Mouse (Mus musculus) kidney, embryonic 14.5 days (tissue): Measurements from ENCODE around the gene Tnfaip6. TPM values are rescaled to one million over a fixed set of nuclear protein-coding genes. Genes with fewer than 3 reads are reported as not detected.
A peak's percentile ranks its signal among the peaks of the same experiment; 100 is the strongest.

ENCODE experiments used
- ATAC-seq: fragments of 200-750 bp; cut with Nextera tagmentation; 2 replicates; pipeline ENCODE4 v1.8.0; 2017; ENCODE audit warnings: moderate number of reproducible peaks, mild to moderate bottlenecking, moderate TSS enrichment, moderate library complexity; ENCODE audit not compliant: low FRiP score, low TSS enrichment
- H3K27ac ChIP-seq: fragments of 300-500 bp; sonication (generic); 2 replicates; pipeline ENCODE4 v1.5.1; 2014; ENCODE audit warnings: low read depth, mild to moderate bottlenecking, low read length, moderate library complexity, mixed read lengths
- H3K27me3 ChIP-seq: fragments of 300-500 bp; sonication (generic); 2 replicates; pipeline ENCODE4 v1.6.1; 2014; ENCODE audit warnings: mild to moderate bottlenecking, low read length; ENCODE audit not compliant: control insufficient read depth, insufficient read depth
- H3K36me3 ChIP-seq: fragments of 300-500 bp; sonication (generic); 2 replicates; pipeline ENCODE4 v1.6.1; 2014; ENCODE audit warnings: low read length, mixed read lengths; ENCODE audit not compliant: control insufficient read depth, insufficient read depth
- H3K4me1 ChIP-seq: fragments of 300-500 bp; sonication (generic); 2 replicates; pipeline ENCODE4 v1.6.1; 2014; ENCODE audit warnings: low read length, mixed read lengths; ENCODE audit not compliant: control insufficient read depth, insufficient read depth
- H3K4me2 ChIP-seq: fragments of 300-500 bp; sonication (generic); replicated peaks from 2 replicates; pipeline ENCODE4 v1.6.1; 2014; ENCODE audit warnings: low read depth, mild to moderate bottlenecking, low read length
- H3K4me3 ChIP-seq: fragments of 300-500 bp; sonication (generic); 2 replicates; pipeline ENCODE4 v1.5.1; 2014; ENCODE audit warnings: mild to moderate bottlenecking, low read length
- H3K9ac ChIP-seq: fragments of 300-500 bp; sonication (generic); 2 replicates; pipeline ENCODE4 v1.6.1; 2014; ENCODE audit warnings: low read depth, mild to moderate bottlenecking, low read length, moderate library complexity
- H3K9me3 ChIP-seq: fragments of 300-500 bp; sonication (generic); 2 replicates; pipeline ENCODE4 v1.6.1; 2016; ENCODE audit warnings: low read length; ENCODE audit not compliant: control insufficient read depth
- WGBS: fragments of 180-500 bp; shearing (Covaris S2); extraction: QIAGEN DNeasy Blood & Tissue Kit; methylation state at CpG from one replicate; pipeline ENCODE4 v1.1.7; 2014; 5-methylcytosine and 5-hydroxymethylcytosine counted together
- polyA plus RNA-seq: library from polyadenylated mRNA; unstranded; fragments of >200 nt; fragmentation: Nextera tagmentation; extraction: Ambion mirVana; gene quantifications from 2 replicates; pipeline ENCODE4 v1.2.1, GENCODE M21; 2014

Tnfaip6 gene
- polyA plus RNA-seq, 1 experiment from 2014 or later = 7.7 TPM

- Histone ChIP-seq H3K4me1 (no peaks in the 10 kb centered on the region), H3K4me2 (no peak overlapping the region), H3K36me3 (no peaks in the 10 kb centered on the region), H3K27me3 (no peaks in the 10 kb centered on the region), H3K9ac (no peak overlapping the region), H3K27ac (no peak overlapping the region), H3K9me3 (no peaks in the 10 kb centered on the region), H3K4me3 (no peak overlapping the region)
- ATAC-seq = no peak
Observed at GRCm38 (mm10) chr2:52057681-52058080, 19.9 kb downstream of the Tnfaip6 start.

- Histone ChIP-seq H3K27me3 (no peaks in the 10 kb centered on the region), H3K9me3 (no peaks in the 10 kb centered on the region), H3K27ac (no peak overlapping the region), H3K4me2 (no peak overlapping the region), H3K4me1 (no peaks in the 10 kb centered on the region), H3K9ac (no peak overlapping the region), H3K36me3 (no peaks in the 10 kb centered on the region), H3K4me3 (no peak overlapping the region)
- 83% methylated on average over 1 of the region's 1 CpGs for WGBS
- no peak for ATAC-seq
Observed at GRCm38 (mm10) chr2:52068641-52069040, 30.8 kb downstream of the Tnfaip6 start.

- no peak overlapping the region for H3K9ac ChIP-seq
- H3K27ac ChIP-seq = no peak overlapping the region
- H3K4me3 ChIP-seq = no peak overlapping the region
- peaks cover 10% of the 10 kb centered on the region for H3K36me3 ChIP-seq
- no peak for ATAC-seq
- no peak overlapping the region for H3K4me2 ChIP-seq
- no peaks in the 10 kb centered on the region for H3K9me3 ChIP-seq
- WGBS = 93% methylated on average over 5 of the region's 5 CpGs
- peaks cover 4% of the 10 kb centered on the region; the same call in 1 of the 2 replicates for H3K4me1 ChIP-seq
- H3K27me3 ChIP-seq = no peaks in the 10 kb centered on the region
Observed at GRCm38 (mm10) chr2:52070816-52071215, 33.0 kb downstream of the Tnfaip6 start.

GRCm38 (mm10) chr2:52071241-52071991, 33.6 kb downstream of the Tnfaip6 start:
- 0 out of 2 replicates have a peak overlapping the region, but pooled peaks have one; percentile 89 for H3K27ac ChIP-seq
- H3K4me1 ChIP-seq = peaks cover 4% of the 10 kb centered on the region; the same call in 1 of the 2 replicates
- H3K9me3 ChIP-seq = no peaks in the 10 kb centered on the region
- H3K4me2 ChIP-seq = peak overlapping the region; percentile 47
- ATAC-seq = no peak
- no peak overlapping the region for H3K4me3 ChIP-seq
- H3K36me3 ChIP-seq = peaks cover 16% of the 10 kb centered on the region
- H3K9ac ChIP-seq = no peak overlapping the region
- WGBS = 51% methylated on average over 13 of the region's 13 CpGs
- H3K27me3 ChIP-seq = no peaks in the 10 kb centered on the region

- Histone ChIP-seq H3K36me3 (peaks cover 23% of the 10 kb centered on the region), H3K9me3 (no peaks in the 10 kb centered on the region), H3K27me3 (no peaks in the 10 kb centered on the region), H3K9ac (peak overlapping the region; percentile 93), H3K4me2 (peak overlapping the region; percentile 47), H3K4me1 (peaks cover 4% of the 10 kb centered on the region; the same call in 1 of the 2 replicates), H3K27ac (peak overlapping the region; percentile 89; the same call in 1 of the 2 replicates), H3K4me3 (peak overlapping the region; percentile 90)
- ATAC-seq = peak; percentile 21
- WGBS = 4% methylated on average over 10 of the region's 10 CpGs
Observed at GRCm38 (mm10) chr2:52072065-52072490, 34.3 kb downstream of the Tnfaip6 start.

GRCm38 (mm10) chr2:52072491-52073140, 34.8 kb downstream of the Tnfaip6 start, which contains the start of gene Rif1:
Rif1 (plus strand) TSS chr2:52072832.
- ATAC-seq = peak; percentile 97
- no peaks in the 10 kb centered on the region for H3K27me3 ChIP-seq
- WGBS = under 1% methylated on average over 65 of the region's 72 CpGs
- H3K4me1 ChIP-seq = peaks cover 4% of the 10 kb centered on the region; the same call in 1 of the 2 replicates
- H3K9me3 ChIP-seq = no peaks in the 10 kb centered on the region
- H3K4me2 ChIP-seq = peak within 1 kb of the TSS; percentile 47
- peak within 1 kb of the TSS; percentile 89 for H3K27ac ChIP-seq
- H3K9ac ChIP-seq = peak within 1 kb of the TSS; percentile 93
- peaks cover 27% of the 10 kb centered on the region for H3K36me3 ChIP-seq
- H3K4me3 ChIP-seq = peak within 1 kb of the TSS; percentile 90

GRCm38 (mm10) chr2:52073141-52073904, 35.5 kb downstream of the Tnfaip6 start:
- WGBS = 2% methylated on average over 55 of the region's 56 CpGs
- Histone ChIP-seq H3K4me1 (peaks cover 4% of the 10 kb centered on the region; the same call in 1 of the 2 replicates), H3K9me3 (no peaks in the 10 kb centered on the region), H3K27me3 (no peaks in the 10 kb centered on the region), H3K4me2 (peak overlapping the region; percentile 47), H3K9ac (peak overlapping the region; percentile 93), H3K27ac (peak overlapping the region; percentile 89), H3K4me3 (peak overlapping the region; percentile 90), H3K36me3 (peaks cover 32% of the 10 kb centered on the region)
- no peak; the same call in 1 of the 2 replicates for ATAC-seq

- H3K36me3 ChIP-seq = peaks cover 75% of the 10 kb centered on the region
- H3K4me3 ChIP-seq = no peak overlapping the region
- peaks cover 4% of the 10 kb centered on the region; the same call in 1 of the 2 replicates for H3K4me1 ChIP-seq
- no peak overlapping the region for H3K27ac ChIP-seq
- no peak overlapping the region for H3K4me2 ChIP-seq
- H3K9ac ChIP-seq = no peak overlapping the region
- 82% methylated on average over 2 of the region's 2 CpGs for WGBS
- no peaks in the 10 kb centered on the region for H3K27me3 ChIP-seq
- no peak for ATAC-seq
- no peaks in the 10 kb centered on the region for H3K9me3 ChIP-seq
Observed at GRCm38 (mm10) chr2:52078666-52079065, 40.9 kb downstream of the Tnfaip6 start.
